Mouse (Mus musculus) cerebellum, postnatal 14 days (tissue): ENCODE results near the gene Neo1.
A peak's percentile ranks its signal among the peaks of the same experiment; 100 is the strongest.

Source experiments
- DNase-seq, 2 experiments: peaks; one replicate each; pipeline ENCODE4 v3.0.0; 2021; ENCODE audit warnings: mixed read lengths in 2 of 2

The Neo1 gene

GRCm38 (mm10) chr9:58859080-58859635, 177.1 kb downstream of the Neo1 start:
- DNase-seq = no peak

- no peak for DNase-seq
These were observed 181.3 kb downstream of the Neo1 start for GRCm38 (mm10) chr9:58854931-58855330.

- DNase-seq = no peak
These were observed 186.5 kb downstream of the Neo1 start for GRCm38 (mm10) chr9:58849576-58850315.

GRCm38 (mm10) chr9:58847676-58848075, 188.6 kb downstream of the Neo1 start:
- no peak for DNase-seq

GRCm38 (mm10) chr9:58847008-58847407, 189.2 kb downstream of the Neo1 start:
- DNase-seq = no peak

- peak; percentile 46 to 60 for DNase-seq
These were observed 191.6 kb downstream of the Neo1 start for GRCm38 (mm10) chr9:58844597-58844996.

- peak; percentile 65 to 80 for DNase-seq
These were observed 194.6 kb downstream of the Neo1 start for GRCm38 (mm10) chr9:58841655-58842054.

- DNase-seq = peak in 1 of 2 experiments; percentile 58
These were observed 197.7 kb downstream of the Neo1 start for GRCm38 (mm10) chr9:58838504-58838903.

GRCm38 (mm10) chr9:58837174-58837573, 199.1 kb downstream of the Neo1 start:
- DNase-seq = no peak

GRCm38 (mm10) chr9:58832939-58833338, 203.3 kb downstream of the Neo1 start:
- DNase-seq = no peak

- no peak for DNase-seq
These were observed 206.6 kb downstream of the Neo1 start for GRCm38 (mm10) chr9:58829627-58830026.
